Mouse (Mus musculus) bone marrow macrophage, adult 2 months (primary cell): ENCODE data around the gene Camk1d. TPM values are rescaled to one million over a fixed set of nuclear protein-coding genes. Genes with fewer than 3 reads are reported as not detected.

ENCODE experiments used
- H3K27ac ChIP-seq: 2 replicates; pipeline ENCODE4 v1.5.1; 2012; ENCODE audit warnings: low read depth, low read length; ENCODE audit not compliant: insufficient read depth
- H3K4me1 ChIP-seq: 2 replicates; pipeline ENCODE4 v1.6.1; 2012; ENCODE audit warnings: low read length; ENCODE audit not compliant: control insufficient read depth, insufficient read depth
- H3K4me3 ChIP-seq: 2 replicates; pipeline ENCODE4 v1.5.1; 2012; ENCODE audit warnings: mild to moderate bottlenecking, low read length, moderate library complexity; ENCODE audit not compliant: insufficient read depth
- CTCF ChIP-seq: IDR thresholded peaks from 2 replicates; pipeline ENCODE4 v1.5.1; 2012; ENCODE audit warnings: low read depth, mild to moderate bottlenecking, low read length, moderate library complexity
- POLR2A ChIP-seq: IDR thresholded peaks from 2 replicates; pipeline ENCODE4 v1.6.1; 2012; ENCODE audit warnings: mild to moderate bottlenecking, low read depth, low read length, borderline replicate concordance
- polyA plus RNA-seq: library from polyadenylated mRNA; stranded (reverse); fragments of >200 nt; gene quantifications from 2 replicates; pipeline ENCODE4 v1.2.4, GENCODE M21; 2012; ENCODE audit not compliant: missing spikeins, insufficient read depth, insufficient read length

Gene Camk1d
- polyA plus RNA-seq, 1 experiment = 62.0 TPM

DNA sequence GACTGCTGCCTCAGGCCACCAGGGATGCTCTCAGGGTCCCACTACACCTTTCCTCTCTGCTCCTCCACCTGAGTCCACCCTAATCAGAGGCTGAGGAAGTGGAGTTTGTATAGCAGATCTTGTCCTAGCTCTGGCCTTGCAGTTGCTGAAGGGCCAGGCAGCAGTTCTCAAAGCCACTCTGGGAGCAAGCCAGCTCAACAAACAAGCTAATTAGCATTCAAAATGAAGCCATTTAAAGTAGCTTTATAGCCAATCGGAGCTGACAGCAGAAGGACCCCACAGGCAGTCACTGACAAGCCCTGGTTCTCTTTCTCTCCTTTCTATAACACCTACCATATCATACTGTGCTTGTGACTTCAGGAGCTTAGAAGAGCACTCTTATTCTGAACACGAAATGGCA is 21.6 kb upstream of the Camk1d start:
- Histone ChIP-seq H3K4me3 (no peak overlapping the region), H3K27ac (no peak overlapping the region), H3K4me1 (no peaks in the 10 kb centered on the region)
- TF ChIP-seq CTCF (no peak), POLR2A (no peak)

- Histone ChIP-seq H3K4me3 (no peak overlapping the region), H3K4me1 (no peaks in the 10 kb centered on the region), H3K27ac (no peak overlapping the region)
- no peak for TF ChIP-seq POLR2A
Measured at GRCm38 (mm10) chr2:5733300-5734085, 19.2 kb upstream of the Camk1d start.

GRCm38 (mm10) chr2:5732047-5732446 is 17.7 kb upstream of the Camk1d start:
- no peak for TF ChIP-seq CTCF
- TF ChIP-seq POLR2A = no peak
- Histone ChIP-seq H3K27ac (no peak overlapping the region), H3K4me3 (no peak overlapping the region), H3K4me1 (no peaks in the 10 kb centered on the region)

- TF ChIP-seq POLR2A (no peak), CTCF (no peak)
- Histone ChIP-seq H3K4me1 (no peaks in the 10 kb centered on the region), H3K27ac (no peak overlapping the region), H3K4me3 (no peak overlapping the region)
Measured at GRCm38 (mm10) chr2:5730364-5730792, 16.1 kb upstream of the Camk1d start.

GRCm38 (mm10) chr2:5729931-5730330 is 15.6 kb upstream of the Camk1d start:
- TF ChIP-seq CTCF (no peak), POLR2A (no peak)
- Histone ChIP-seq H3K4me3 (no peak overlapping the region), H3K27ac (no peak overlapping the region), H3K4me1 (no peaks in the 10 kb centered on the region)

DNA sequence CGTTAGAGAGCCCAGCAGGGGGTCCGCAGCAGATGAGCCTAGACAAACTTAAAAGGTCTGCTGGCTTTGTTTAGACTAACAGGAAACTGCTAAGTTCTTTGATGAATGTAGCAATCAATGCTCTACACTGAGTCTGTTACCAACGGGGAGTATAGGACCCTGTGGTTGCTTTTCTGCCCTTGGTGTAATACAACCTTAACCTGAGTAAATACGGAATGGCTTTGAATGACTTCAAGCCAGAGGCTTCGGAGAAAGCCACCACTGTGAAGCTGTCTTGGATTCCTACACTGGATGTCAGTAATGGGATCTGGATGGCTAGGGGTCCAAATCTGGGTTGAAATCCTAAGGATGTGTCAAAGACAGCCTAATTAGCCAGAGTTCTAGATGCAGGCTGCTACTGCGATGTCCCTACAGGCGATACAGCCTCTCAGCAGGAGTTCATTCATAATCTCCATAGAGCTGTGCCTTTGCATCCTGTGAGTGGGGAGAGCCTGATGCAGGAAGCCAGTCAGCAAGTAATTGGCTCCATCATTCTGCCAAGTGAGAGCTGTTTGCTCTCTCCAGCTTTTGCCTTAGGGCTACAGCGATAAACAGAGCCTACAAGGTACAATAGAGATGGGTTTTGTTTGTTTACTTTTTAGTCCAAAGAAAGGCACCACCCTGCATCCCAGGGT is 10.8 kb upstream of the Camk1d start:
- TF ChIP-seq POLR2A (no peak), CTCF (no peak)
- Histone ChIP-seq H3K4me1 (no peaks in the 10 kb centered on the region), H3K27ac (no peak overlapping the region), H3K4me3 (no peak overlapping the region)

GRCm38 (mm10) chr2:5717675-5718074 is 3.4 kb upstream of the Camk1d start:
- peaks cover 6% of the 10 kb centered on the region for H3K4me1 ChIP-seq

DNA sequence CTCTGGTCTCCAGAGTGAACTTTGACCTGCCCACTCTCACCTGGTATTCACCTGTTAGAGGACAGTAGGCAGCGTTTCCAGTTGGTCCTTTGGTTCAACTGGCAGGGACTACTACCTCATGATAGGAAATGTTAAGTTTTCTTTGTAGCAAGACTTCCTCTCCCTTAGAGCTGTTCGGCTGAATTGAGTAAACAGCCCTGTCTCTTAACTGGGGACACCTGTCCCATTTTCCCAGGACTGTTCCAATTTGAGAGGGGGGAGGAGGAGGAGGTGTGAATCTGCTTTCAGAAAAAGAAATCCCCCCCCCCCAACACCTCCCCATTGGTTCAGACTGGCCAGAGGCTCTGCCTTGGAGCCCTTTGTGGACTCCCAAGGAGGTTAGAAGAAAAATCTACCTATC is 1.2 kb upstream of the Camk1d start:
- H3K27ac ChIP-seq = no peak overlapping the region
- H3K4me1 ChIP-seq = peaks cover 17% of the 10 kb centered on the region
- TF ChIP-seq CTCF (no peak), POLR2A (no peak)
- no peak overlapping the region for H3K4me3 ChIP-seq

More at GRCm38 (mm10) chr2:5717675-5718074, 3.4 kb upstream of the Camk1d start:
- TF ChIP-seq CTCF (no peak), POLR2A (no peak)
- Histone ChIP-seq H3K27ac (no peak overlapping the region), H3K4me3 (no peak overlapping the region)

DNA sequence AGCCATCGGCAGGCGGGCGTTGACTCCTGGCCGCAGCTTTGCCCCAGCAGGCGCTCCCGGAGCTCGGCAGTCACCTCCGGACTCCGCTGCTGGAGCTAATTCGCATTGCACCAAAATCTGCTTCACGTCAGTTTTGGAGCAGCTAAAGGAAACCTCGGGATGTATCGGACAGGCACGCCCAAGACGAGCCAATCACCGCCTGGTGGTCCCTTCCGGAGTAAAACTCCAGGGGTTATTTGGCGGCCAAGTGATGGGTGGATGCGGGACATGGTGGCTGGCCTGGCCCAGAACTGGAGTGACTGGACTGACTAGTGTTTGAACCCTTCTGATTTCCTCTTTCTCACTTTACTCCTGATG is 717 bp upstream of the Camk1d start:
- H3K27ac ChIP-seq = no peak overlapping the region
- peak overlapping the region; percentile 83 for H3K4me3 ChIP-seq
- TF ChIP-seq CTCF = no peak
- TF ChIP-seq POLR2A = no peak
- H3K4me1 ChIP-seq = peaks cover 21% of the 10 kb centered on the region

- H3K4me3 ChIP-seq = peak overlapping the region; percentile 69
- H3K4me1 ChIP-seq = peaks cover 27% of the 10 kb centered on the region
- TF ChIP-seq POLR2A = 0 out of 2 replicates have a peak, but pooled peaks have one; percentile 44
- TF ChIP-seq CTCF = no peak
- H3K27ac ChIP-seq = peak overlapping the region; percentile 76
Measured at GRCm38 (mm10) chr2:5713325-5714210, 747 bp downstream of the Camk1d start.
